Mouse (Mus musculus) T-helper 2 cell (primary cell): Measurements from ENCODE around the gene Bcar1.

Experiments
- in situ Hi-C: fragments of 300-600 bp; cut with MboI, MseI; formaldehyde crosslinking; loops from one replicate; pipeline ENCODE4 v1.15.1; 2025; ENCODE audit warnings: high pct_unique_total_duplicates

Gene Bcar1

DNA sequence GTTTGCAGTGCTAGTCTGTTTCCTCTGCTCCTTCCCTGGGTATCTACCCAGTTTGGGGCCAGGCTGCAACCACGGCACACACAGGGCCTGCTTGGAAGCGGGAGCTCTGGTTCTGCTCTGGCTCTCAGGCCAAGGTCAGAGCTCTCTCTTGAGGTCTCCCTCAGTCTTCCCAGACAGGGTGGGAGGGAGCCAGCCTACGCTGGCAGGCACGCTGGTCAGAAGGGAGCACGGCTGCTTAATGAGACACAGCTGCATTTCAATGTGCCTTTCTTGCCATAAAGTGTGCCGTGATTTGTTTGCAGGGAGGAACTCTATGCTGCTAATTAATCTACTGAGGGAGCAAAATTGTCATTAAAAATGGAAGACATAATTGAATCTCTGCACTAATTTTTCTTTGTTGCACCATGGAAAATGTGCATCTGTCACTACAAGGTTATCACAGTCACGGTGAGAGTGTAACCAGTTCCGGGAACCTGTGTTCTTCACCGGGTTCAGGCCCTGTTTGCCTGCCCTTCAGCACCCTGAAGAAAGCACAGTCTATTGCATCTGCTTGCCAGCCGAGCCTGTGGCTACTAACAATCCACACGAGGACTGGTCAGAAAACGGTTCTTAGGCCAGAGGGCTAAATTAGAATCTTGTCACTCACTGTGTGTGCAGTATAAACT lies 26.3 kb upstream of the Bcar1 start:
- in situ Hi-C loops, result no loop called here

DNA sequence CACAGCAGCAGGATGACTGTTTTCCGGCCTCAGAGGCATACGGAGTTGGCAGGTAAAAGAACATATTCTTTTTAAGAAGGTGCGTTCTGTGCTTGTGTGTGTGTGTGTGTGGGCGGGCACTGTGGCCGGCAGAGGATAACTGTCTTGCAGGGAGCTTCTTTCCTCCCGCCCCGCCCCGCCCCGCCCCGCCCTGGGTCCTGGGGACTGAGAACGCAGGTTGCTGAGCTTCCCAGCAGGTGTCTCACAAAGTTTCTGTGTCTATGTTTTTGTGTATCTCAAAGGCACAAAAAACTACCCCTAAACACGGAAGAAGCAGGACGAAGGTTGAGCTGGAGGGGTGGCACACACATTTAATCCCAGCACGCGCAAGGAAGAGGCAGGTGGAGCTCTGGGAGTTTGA lies 25.7 kb upstream of the Bcar1 start:
- in situ Hi-C loops, result no loop called here

DNA sequence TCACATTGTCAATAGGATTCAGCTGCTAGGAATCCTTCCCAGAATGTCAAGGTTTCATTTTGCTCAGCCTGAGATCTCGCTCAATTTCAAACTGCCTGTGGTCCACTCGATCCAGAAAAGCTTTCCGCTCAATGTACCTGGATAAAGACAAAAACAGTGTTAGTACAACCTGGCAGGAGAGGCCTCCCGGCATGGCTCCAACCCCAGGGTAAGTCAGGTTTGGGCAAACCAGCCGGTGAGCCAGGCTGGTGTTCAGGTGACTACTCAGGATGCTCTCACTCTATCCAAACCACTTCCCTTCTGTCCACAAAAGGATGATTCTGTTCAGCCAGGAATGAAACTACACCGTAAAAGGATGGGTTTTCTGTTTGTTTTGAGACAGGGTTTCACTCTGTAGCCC lies 25.0 kb upstream of the Bcar1 start:
- in situ Hi-C loops, result no loop called here

DNA sequence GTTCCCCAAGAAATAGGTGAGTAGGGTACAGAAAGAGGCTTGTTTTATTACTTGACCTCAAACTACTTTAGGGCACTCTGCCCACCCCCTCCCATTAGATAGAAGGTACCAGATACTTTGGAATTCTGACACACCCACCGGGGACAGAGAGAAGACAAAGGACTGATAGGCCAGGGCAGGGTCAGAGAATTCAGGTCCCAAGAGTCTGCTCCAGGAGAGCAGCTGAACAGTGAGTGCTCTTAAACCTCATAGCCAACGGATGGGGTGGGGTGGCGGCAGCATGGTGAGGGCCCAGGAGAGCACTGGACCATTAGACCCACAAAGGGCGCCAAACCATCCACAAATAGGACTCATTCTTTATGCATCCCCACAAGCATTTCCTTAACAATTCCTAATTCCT lies 22.0 kb upstream of the Bcar1 start:
- in situ Hi-C loops, result no loop called here

DNA sequence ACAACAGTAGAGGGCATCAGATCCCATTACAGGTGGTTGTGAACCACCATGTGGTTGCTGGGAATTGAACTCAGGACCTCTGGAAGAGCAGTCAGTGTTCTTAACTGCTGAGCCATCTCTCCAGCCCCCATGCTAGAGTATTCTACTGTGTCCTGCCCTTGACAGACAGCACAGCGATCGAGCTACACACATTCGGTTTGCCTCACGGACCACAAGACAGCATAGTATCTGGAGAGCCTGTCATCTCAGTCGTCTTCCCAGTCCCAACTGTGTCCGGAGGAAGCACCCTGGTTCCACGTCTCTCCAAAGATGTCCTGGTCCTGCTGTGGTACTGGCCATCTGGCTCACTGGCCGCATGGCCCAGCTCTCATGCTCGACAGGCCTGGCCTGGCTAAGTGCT lies 21.5 kb upstream of the Bcar1 start:
- in situ Hi-C loops, result no loop called here

DNA sequence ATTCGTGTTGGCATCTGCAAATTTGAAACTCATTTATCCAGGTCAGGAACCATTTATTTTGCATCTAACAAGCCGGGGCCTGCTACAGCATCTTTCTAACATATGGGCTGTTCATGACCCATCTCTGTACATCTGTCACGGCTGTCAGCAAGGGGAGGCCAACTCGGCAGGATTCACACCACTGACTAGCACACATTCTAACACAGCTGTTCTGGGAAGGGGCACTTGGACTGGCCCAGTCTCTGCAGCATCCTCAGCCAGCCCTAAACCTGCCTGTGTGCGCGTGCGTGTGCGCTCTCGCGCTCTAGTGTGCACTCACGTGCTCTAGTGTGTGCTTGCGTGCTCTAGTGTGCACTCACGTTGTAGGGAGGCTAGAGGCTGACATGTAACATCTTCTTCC lies 17.1 kb upstream of the Bcar1 start:
- in situ Hi-C loops, result no loop called here

DNA sequence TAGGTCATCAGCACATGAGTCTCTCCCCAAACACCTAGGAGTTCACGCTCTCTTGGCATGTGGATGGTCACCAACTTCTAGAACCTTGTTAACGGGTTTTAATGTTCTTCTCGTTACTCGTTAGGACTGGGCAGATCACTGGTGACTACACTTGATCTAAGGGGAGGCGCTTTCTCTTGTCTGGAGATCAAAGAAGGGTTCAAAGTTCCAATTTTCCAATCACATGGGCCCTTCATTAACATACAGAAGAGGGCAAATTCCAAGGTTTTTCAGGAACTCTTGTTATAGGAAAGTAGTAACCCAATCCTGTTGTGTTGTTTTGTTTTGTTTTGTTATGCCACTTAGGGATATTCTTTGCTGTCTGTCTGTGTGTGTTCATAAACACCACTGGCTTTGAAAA lies 15.2 kb upstream of the Bcar1 start:
- in situ Hi-C loops, result no loop called here

DNA sequence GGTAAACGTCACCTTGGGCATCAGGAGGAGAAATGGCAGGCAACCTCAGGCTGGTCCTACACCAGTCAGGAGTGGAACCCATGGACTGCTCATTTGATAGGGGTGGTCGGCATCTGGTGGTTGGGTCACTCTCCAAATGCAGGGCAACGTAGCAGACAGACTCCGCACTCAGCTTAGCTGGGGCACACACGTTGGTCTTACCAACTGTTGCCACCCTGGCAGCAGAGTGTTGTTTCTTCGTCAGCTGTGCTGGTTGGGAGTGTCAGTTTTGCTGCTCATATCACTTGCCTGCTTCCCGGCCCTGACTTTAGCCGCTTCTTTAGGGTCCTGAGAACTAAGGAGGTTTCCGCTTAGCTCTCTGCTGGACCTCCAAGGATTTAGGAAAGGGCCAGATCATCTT lies 14.0 kb upstream of the Bcar1 start:
- in situ Hi-C loops, result no loop called here

DNA sequence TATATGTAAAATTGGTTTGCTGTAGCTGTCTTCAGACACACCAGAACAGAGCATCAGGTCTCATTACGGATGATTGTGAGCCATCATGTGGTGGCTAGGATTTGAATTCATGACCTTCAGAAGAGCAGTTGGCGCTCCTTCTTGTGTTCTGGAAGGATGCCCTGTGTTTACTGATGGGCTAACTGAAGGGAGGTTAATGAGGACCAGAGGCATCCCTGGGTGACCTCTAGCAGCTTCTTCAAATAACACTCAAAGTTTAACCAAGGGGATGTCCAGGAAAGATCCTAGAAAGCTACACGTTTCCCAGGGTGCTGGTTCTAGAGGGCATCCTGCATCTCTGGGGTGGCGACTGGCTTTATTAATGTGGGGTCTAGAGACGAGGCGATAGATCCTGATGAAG lies 11.1 kb upstream of the Bcar1 start:
- in situ Hi-C loops, result no loop called here

DNA sequence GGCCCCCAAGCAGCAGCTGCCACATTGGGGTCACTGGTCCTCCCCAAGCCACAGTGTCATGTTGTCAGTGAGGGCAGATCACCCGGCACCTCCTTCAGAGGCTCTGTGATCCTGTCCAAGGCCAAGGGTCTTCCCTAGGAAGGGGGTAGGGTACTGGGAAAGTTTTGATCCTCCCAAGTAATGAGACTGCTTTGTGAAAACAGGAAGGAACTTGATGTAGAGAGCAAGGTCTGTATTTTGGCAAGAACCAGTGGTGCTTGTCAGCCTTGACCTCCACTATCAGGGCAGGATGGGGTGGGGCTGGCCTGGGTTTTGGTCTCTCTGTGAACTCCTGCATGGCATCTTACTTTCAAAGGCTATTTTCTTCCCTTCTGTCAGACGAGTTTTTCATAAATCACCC lies 10.5 kb upstream of the Bcar1 start:
- in situ Hi-C loops, result no loop called here

DNA sequence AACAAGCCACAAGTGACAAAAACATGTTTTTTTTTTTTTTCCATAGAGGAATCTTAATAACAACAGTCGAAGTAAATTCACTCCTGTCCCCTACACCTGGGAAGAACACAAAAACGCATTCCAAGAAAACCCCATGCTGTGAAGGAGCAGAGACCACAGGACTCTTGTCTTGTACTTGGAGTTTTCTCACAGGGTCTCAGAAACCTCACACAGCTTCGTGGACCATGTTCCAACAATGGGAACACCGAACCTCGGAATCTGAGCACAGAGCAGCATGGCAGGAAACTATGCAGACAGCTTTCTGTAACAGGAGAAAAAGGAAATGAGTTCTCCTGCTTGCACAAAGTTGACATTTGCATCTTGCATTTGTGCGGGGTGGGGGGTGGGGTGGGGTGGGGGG lies 5.2 kb upstream of the Bcar1 start:
- in situ Hi-C loops, result loop anchor here (25.0 kb wide), 1 partner anchor 1914 kb away; no protein-coding TSS in a partner anchor

DNA sequence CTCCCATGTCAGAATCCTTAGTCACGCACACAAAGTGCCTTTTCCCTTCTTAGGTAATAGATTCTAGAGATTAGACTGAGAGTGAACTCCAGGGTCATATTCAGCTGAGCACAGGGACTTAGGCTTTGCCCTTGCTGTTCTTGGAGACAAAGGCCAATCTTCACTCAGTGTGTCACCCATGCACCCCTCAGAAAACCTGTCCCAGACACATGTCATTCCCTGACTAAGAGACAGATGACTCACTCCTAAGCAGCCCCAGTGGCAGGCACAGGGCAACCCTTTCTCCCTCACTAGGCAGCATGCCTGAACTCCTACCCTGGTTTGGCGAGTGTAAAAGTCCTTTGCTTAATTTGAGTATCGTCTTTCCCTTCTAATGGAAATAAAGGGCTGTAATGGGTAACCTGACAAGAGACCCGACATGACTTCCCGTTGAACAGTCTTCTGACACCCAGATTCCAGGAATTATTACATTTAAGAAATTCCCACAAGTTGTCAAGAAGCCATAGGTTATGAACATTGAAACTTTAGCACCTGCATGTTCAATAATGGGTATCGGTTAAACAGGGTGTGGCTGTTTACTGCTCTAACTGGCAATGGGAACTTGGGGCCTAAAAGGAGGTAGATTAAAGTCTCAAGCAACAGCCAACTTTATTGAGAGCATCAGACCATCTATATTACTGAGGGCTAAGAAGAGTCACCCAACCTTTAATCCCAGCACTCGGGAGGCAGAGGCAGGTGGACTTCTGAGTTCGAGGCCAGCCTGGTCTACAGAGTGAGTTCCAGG lies 4.4 kb upstream of the Bcar1 start:
- in situ Hi-C loops, result loop anchor here (25.0 kb wide), 1 partner anchor 1914 kb away; no protein-coding TSS in a partner anchor

DNA sequence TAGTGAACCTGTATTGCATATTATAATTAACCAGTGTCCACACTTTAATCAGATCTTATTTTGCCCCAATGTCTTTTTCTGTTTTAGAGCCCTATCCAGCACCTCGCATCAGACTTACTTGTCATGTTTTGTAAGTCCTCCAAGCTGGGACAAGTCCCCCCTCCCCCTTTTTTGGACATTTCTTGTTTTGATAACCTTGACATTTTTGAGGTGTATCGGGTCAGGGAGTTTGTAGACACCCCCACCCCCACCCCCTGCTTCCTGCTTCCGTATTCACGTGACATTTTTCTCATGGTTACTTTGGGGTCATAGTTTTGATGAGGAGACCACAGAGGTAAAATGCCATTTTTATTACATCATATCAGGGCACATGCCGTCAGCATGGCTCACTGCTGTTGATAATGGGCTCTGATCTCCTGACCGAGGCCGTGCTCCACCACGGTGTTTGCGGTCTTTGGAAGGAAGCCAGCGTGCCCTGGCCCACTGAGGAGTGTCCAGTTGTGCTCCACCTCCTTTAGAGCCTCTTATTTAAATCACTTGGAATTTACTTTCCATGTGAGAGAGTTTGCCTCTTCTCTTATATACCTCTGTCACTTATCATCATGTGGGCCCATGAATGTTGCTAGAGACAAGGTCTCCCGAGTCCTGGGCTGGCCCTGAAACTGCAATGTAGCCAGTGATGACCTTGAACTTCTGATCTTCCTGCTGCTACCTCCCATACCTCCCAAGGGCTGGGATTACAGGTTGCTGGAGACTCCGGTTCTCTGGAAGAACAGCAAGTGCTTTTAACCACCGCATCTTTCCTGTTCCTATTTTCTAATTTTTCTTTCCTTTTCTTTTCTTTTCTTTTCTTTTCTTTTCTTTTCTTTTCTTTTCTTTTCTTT lies 3.2 kb upstream of the Bcar1 start:
- in situ Hi-C loops, result loop anchor here (25.0 kb wide), 1 partner anchor 1915 kb away; no protein-coding TSS in a partner anchor

DNA sequence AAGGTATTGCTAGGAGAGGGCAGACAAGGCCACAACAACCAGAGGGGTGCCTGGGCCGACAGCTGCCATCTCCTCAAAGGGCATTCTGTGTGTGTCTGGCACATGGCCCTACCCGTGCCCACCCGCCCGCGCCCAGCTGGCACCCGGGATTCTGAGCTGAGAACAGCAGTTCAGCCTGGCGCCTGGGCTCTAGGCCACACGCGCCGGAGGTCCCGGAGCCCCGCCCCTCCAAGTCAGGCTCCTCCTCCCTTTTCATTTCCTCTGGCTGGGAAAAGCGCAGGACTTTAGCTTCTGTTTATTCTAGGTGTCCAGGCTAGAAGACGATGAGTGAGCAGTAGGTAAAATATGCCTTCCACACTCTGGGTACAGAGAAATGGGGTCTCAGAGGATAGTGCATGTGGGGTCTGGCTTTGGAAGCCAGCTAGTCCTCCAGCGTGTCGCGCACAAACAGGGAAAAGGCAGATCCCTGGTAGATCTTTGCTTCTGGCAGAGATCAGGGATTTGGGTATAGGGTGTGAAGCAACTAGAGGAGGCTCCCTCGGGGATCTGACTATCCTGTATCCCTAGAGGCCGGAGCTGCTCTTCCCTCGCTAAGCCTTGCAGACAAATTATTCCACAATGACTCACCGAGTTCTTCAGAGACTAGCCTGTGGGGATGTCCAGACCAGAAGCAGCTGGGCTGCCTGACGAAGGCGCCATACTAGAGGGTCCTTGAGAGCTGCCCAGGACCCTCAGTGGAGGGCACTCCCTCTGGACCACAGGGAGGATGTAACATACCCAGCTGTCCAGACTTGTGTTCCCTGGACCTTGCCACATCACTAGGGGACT lies 2.2 kb upstream of the Bcar1 start:
- in situ Hi-C loops, result loop anchor here (25.0 kb wide), 1 partner anchor 1916 kb away; no protein-coding TSS in a partner anchor

DNA sequence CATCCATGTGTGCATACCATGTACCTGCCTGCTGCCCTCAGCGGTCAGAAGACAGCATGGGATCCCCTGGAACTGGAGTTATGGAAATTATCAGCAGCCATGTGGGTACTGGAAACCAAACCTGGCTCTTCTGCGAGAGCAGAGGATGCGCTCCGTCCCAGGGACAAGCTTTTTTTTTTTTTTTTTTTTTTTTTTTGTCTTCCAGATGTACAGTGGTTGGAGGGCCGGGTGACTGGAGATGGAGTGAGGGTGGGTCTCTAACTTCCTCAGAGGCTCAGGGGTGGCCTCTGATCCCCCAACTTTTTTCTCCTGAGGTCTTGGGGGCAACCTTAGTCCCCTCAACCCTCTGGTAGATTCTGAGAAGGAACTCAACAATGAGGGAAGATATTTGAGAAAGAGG lies 1.5 kb upstream of the Bcar1 start:
- in situ Hi-C loops, result loop anchor here (25.0 kb wide), 1 partner anchor 1917 kb away; no protein-coding TSS in a partner anchor

DNA sequence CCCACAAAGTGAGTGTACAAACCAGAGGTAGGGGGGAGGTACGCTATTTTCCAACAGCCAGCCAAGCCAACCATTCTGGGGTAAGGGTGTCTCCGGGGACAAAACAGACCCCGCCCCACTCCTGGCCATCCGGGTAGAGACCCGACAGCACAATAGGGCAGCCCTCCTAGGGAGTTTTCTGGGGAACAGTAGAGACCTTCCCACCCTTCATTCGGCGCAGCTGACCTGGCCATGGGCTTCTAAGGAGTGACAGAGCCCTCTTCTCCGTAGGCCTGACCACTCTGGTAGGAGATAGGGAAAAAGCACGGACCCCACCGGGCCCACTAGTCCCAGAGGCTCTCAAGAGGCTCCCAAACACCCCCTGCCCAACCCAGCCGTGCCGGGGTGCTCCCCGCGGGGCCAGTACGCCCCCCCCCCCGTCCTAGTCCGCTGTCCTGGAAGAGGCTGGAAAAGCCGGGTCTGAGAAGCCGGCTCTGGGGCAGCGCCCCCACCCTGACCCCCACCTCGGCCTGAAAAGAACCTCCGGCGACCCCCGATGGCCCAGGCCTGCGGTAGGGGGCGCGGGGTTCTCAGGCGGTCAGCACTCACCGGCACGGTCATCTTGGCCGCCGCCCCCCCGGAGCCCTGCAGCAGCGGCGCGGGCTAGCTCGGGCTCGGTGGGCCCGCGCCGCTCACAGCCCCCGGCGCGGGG lies 363 bp downstream of the Bcar1 start:
- in situ Hi-C loops, result loop anchor here (25.0 kb wide), 1 partner anchor 1919 kb away; no protein-coding TSS in a partner anchor

DNA sequence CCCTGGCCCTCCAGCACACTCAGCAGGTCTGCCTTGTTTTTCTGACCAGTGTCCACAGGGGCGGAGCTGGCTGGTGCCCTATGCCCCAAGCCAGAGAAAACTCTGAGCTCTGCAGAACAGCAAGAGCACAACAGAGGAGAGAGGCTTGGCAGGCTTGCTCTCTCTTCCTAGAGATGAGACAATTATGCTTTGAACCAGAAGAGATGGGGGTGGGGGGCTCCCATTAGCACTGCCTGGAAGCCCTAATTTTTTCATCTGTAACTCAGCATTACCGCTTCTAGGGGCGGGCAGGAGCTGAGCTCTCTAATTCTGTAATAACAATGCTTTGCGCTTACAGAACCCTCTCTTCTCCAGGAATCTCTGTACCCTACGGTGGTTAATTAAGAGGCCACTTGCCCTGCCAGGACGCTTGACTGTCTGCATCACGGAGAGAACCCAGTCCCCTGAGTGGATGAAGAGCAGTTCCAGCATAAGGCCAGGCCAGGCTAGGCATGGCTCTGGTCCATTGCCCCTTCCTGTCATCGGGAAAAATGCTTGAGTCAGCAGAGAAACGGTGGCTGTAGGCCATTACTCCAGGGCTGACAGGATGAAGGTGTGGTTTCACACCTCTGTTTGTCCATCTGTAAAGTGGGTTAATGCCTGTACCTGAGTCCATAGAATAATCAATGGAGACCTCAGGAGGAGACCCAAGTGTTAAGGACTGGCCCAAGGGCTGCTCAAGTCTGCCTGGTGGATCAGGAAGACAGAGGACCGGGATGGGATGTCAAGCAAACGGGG lies 1.2 kb downstream of the Bcar1 start:
- in situ Hi-C loops, result loop anchor here (25.0 kb wide), 1 partner anchor 1920 kb away; no protein-coding TSS in a partner anchor

DNA sequence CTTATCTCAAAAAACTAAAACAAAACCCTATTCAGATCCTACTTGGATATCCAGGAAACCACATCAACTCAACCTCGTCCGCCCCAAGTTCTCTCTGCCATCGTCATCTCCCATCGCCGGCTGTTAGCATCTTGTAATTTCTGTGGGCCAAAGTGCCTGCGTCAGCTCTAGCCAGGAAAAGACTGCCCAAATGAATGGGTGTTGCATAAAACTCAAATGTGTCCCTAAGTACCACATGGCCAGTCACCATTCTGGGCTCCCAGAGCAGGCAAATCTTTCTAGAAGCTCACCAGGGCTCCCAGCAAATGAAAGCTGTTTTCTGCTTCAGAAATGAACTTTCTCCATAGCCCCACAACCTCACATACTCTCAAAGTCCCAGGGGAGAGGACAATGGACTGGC lies 2.1 kb downstream of the Bcar1 start:
- in situ Hi-C loops, result loop anchor here (25.0 kb wide), 1 partner anchor 1921 kb away; no protein-coding TSS in a partner anchor

DNA sequence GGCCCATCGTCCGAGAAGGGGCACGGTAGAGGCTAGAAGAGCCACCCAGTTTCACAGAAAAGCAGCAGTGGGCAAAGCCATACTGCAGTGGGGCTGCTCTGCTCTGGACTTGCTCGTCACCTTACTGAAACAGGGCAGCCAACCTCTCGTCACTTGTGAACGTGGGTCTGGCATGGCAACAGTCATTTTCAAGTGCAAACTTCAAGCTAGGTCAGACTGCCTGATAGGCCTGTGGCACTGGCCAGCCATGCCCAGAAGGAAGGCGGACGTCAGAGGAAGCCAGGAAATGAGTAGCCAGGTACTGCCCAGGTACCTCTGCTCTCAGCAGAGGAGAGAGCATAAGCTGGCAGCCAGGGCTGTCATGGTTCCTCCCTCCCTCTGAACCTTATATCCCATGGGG lies 2.6 kb downstream of the Bcar1 start:
- in situ Hi-C loops, result loop anchor here (25.0 kb wide), 1 partner anchor 1921 kb away; no protein-coding TSS in a partner anchor
